Mouse (Mus musculus) testis, postnatal 14 days (tissue): Measurements from ENCODE around the gene Pgf.

Source experiments
- DNase-seq: peaks from one replicate; pipeline ENCODE4 v3.0.0; 2021; ENCODE audit warnings: low spot score

The Pgf gene

GRCm38 (mm10) chr12:85177740-85178239 is at the start of gene Pgf:
TSS of gene Pgf (minus strand) at chr12:85177790.
- DNase-seq, result no peak

- no peak for DNase-seq
Observed at GRCm38 (mm10) chr12:85227227-85227626, 49.6 kb upstream of the Pgf start.

GRCm38 (mm10) chr12:85219905-85220290 is 42.3 kb upstream of the Pgf start:
- DNase-seq, result no peak

- DNase-seq, result peak; percentile 96
Observed at GRCm38 (mm10) chr12:85219236-85219904, 41.8 kb upstream of the Pgf start, which contains the start of gene Eif2b2. TSS of gene Eif2b2 (plus strand) at chr12:85219481.

GRCm38 (mm10) chr12:85217733-85218310 is 40.2 kb upstream of the Pgf start:
- no peak for DNase-seq

- no peak for DNase-seq
Observed at GRCm38 (mm10) chr12:85215031-85215430, 37.4 kb upstream of the Pgf start.

GRCm38 (mm10) chr12:85208687-85209199 is 31.2 kb upstream of the Pgf start:
- DNase-seq, result no peak

GRCm38 (mm10) chr12:85205425-85205824 is 27.8 kb upstream of the Pgf start:
- DNase-seq, result no peak

GRCm38 (mm10) chr12:85204105-85204504 is 26.5 kb upstream of the Pgf start:
- no peak for DNase-seq

GRCm38 (mm10) chr12:85203699-85204098 is 26.1 kb upstream of the Pgf start:
- DNase-seq, result no peak

GRCm38 (mm10) chr12:85202191-85202590 is 24.6 kb upstream of the Pgf start:
- DNase-seq, result no peak

- DNase-seq, result no peak
Observed at GRCm38 (mm10) chr12:85201830-85202147, 24.2 kb upstream of the Pgf start.

GRCm38 (mm10) chr12:85200929-85201829 is 23.6 kb upstream of the Pgf start:
- DNase-seq, result no peak

- no peak for DNase-seq
Observed at GRCm38 (mm10) chr12:85199954-85200353, 22.4 kb upstream of the Pgf start.

- no peak for DNase-seq
Observed at GRCm38 (mm10) chr12:85197936-85198335, 20.3 kb upstream of the Pgf start.

- no peak for DNase-seq
Observed at GRCm38 (mm10) chr12:85197371-85197770, 19.8 kb upstream of the Pgf start.

GRCm38 (mm10) chr12:85196191-85196590 is 18.6 kb upstream of the Pgf start:
- no peak for DNase-seq

GRCm38 (mm10) chr12:85195086-85195485 is 17.5 kb upstream of the Pgf start:
- peak; percentile 42 for DNase-seq

- DNase-seq, result peak; percentile 67
Observed at GRCm38 (mm10) chr12:85194623-85195018, 17.0 kb upstream of the Pgf start.

- DNase-seq, result no peak
Observed at GRCm38 (mm10) chr12:85193923-85194622, 16.5 kb upstream of the Pgf start.

GRCm38 (mm10) chr12:85193146-85193545 is 15.6 kb upstream of the Pgf start:
- DNase-seq, result no peak
